Mouse (Mus musculus) small intestine, adult 2 months (tissue): ENCODE data around the gene Il4ra.

Experiments used
- CTCF ChIP-seq: fragments of 200-500 bp; IDR thresholded peaks from 2 replicates; pipeline ENCODE4 v1.5.1; 2012; ENCODE audit warnings: low read depth, mild to moderate bottlenecking, control low read depth, inconsistent platforms, low read length, moderate library complexity, mixed read lengths; ENCODE audit not compliant: insufficient replicate concordance, insufficient read length; ENCODE audit errors: extremely low read depth
- POLR2A ChIP-seq: fragments of 200-500 bp; IDR thresholded peaks from 2 replicates; pipeline ENCODE4 v1.6.1; 2012; ENCODE audit warnings: low read depth, mild to moderate bottlenecking, control low read depth, inconsistent platforms, low read length, moderate library complexity

DNA sequence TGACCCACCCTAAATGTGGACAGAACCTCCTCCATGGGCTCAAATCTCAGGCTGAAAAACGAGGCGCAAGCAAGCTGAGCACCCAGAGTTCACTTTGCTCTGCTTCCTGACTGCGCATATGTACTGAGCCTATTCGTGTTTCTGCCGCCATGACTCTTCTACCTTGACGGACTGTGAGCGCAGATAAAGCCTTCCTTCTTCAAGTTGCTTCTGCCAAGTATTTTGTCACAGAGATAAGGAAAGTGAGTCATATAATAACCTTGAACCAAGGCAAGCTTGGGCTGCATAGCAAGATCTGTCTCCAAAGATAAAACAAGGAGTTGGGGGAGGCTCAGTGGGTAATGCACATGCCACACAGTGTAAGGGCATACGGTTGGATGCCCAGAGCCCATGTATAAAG lies 35.2 kb upstream of the Il4ra start:
- TF ChIP-seq CTCF: no peak
- TF ChIP-seq POLR2A: no peak
